Mouse (Mus musculus) macrophage (primary cell): ENCODE results near the gene Phc2. TPM values are rescaled to one million over a fixed set of nuclear protein-coding genes. Genes with fewer than 3 reads are reported as not detected.

Experiments
- H3K27ac ChIP-seq: fragments of 350-480 bp; formaldehyde crosslinking; 2 replicates; pipeline ENCODE4 v1.9.0; 2021
- H3K36me3 ChIP-seq: fragments of 350-480 bp; formaldehyde crosslinking; 2 replicates; pipeline ENCODE4 v1.9.0; 2021; ENCODE audit errors: inconsistent target
- H3K4me3 ChIP-seq: fragments of 350-480 bp; formaldehyde crosslinking; 2 replicates; pipeline ENCODE4 v1.9.0; 2021; ENCODE audit errors: inconsistent target
- H3K79me2 ChIP-seq: fragments of 350-480 bp; formaldehyde crosslinking; 2 replicates; pipeline ENCODE4 v1.9.0; 2021; ENCODE audit errors: inconsistent target
- WGBS: methylation state at CpG from one replicate; pipeline ENCODE4 v1.1.7; 2026; ENCODE audit warnings: inconsistent platforms; ENCODE audit not compliant: missing documents; 5-methylcytosine and 5-hydroxymethylcytosine counted together
- polyA plus RNA-seq: library from polyadenylated mRNA; stranded (reverse); fragments of 250-400 nt; gene quantifications from 3 replicates; pipeline ENCODE4 v1.2.4, GENCODE M21; 2018; ENCODE audit warnings: inconsistent platforms

Gene Phc2
- polyA plus RNA-seq, 1 experiment from 2014 or later: 66.8 TPM

- 94% methylated on average over 9 of the region's 9 CpGs for WGBS
- H3K36me3 ChIP-seq: peaks cover 41% of the 10 kb centered on the region
These were observed 120.0 kb downstream of the Phc2 start for GRCm38 (mm10) chr4:128774467-128774866.

GRCm38 (mm10) chr4:128776568-128777289, 122.2 kb downstream of the Phc2 start:
- H3K4me3 ChIP-seq: no peak overlapping the region
- WGBS: 69% methylated on average over 18 of the region's 20 CpGs
- H3K79me2 ChIP-seq: no peaks in the 10 kb centered on the region
- no peak overlapping the region for H3K27ac ChIP-seq
- H3K36me3 ChIP-seq: peaks cover 52% of the 10 kb centered on the region

More at GRCm38 (mm10) chr4:128774467-128774866, 120.0 kb downstream of the Phc2 start:
- Histone ChIP-seq H3K27ac (no peak overlapping the region), H3K4me3 (no peak overlapping the region), H3K79me2 (no peaks in the 10 kb centered on the region)

- Histone ChIP-seq H3K36me3 (peaks cover 52% of the 10 kb centered on the region), H3K27ac (no peak overlapping the region), H3K79me2 (no peaks in the 10 kb centered on the region), H3K4me3 (no peak overlapping the region)
- WGBS: 96% methylated on average over 11 of the region's 11 CpGs
These were observed 123.1 kb downstream of the Phc2 start for GRCm38 (mm10) chr4:128777593-128777992.

- H3K36me3 ChIP-seq: peaks cover 58% of the 10 kb centered on the region
- no peak overlapping the region for H3K27ac ChIP-seq
- WGBS: 91% methylated on average over 6 of the region's 7 CpGs
- H3K79me2 ChIP-seq: no peaks in the 10 kb centered on the region
- H3K4me3 ChIP-seq: no peak overlapping the region
These were observed 127.5 kb downstream of the Phc2 start for GRCm38 (mm10) chr4:128782037-128782436.

GRCm38 (mm10) chr4:128782645-128783044, 128.1 kb downstream of the Phc2 start:
- H3K36me3 ChIP-seq: peaks cover 56% of the 10 kb centered on the region

GRCm38 (mm10) chr4:128784950-128785631, 130.6 kb downstream of the Phc2 start:
- WGBS: 96% methylated on average over 15 of the region's 15 CpGs

More at GRCm38 (mm10) chr4:128782645-128783044, 128.1 kb downstream of the Phc2 start:
- H3K27ac ChIP-seq: no peak overlapping the region
- WGBS: 93% methylated on average over 4 of the region's 4 CpGs
- no peaks in the 10 kb centered on the region for H3K79me2 ChIP-seq
- no peak overlapping the region for H3K4me3 ChIP-seq

GRCm38 (mm10) chr4:128785921-128786654, 131.6 kb downstream of the Phc2 start:
- H3K79me2 ChIP-seq: no peaks in the 10 kb centered on the region
- 93% methylated on average over 11 of the region's 11 CpGs for WGBS
- no peak overlapping the region for H3K4me3 ChIP-seq
- H3K36me3 ChIP-seq: peaks cover 40% of the 10 kb centered on the region
- no peak overlapping the region for H3K27ac ChIP-seq

More at GRCm38 (mm10) chr4:128784950-128785631, 130.6 kb downstream of the Phc2 start:
- no peaks in the 10 kb centered on the region for H3K79me2 ChIP-seq
- no peak overlapping the region for H3K4me3 ChIP-seq
- H3K36me3 ChIP-seq: peaks cover 46% of the 10 kb centered on the region
- H3K27ac ChIP-seq: no peak overlapping the region

GRCm38 (mm10) chr4:128787023-128787939, 132.8 kb downstream of the Phc2 start:
- WGBS: 94% methylated on average over 20 of the region's 24 CpGs
- peaks cover 40% of the 10 kb centered on the region for H3K36me3 ChIP-seq
- no peak overlapping the region for H3K4me3 ChIP-seq
- H3K79me2 ChIP-seq: no peaks in the 10 kb centered on the region; the same call in 1 of the 2 replicates
- H3K27ac ChIP-seq: no peak overlapping the region

GRCm38 (mm10) chr4:128788108-128788507, 133.6 kb downstream of the Phc2 start:
- Histone ChIP-seq H3K36me3 (peaks cover 39% of the 10 kb centered on the region), H3K79me2 (no peaks in the 10 kb centered on the region; the same call in 1 of the 2 replicates), H3K27ac (no peak overlapping the region), H3K4me3 (no peak overlapping the region)
- 94% methylated on average over 4 of the region's 4 CpGs for WGBS

- peaks cover 26% of the 10 kb centered on the region for H3K36me3 ChIP-seq
- peaks cover 15% of the 10 kb centered on the region; the same call in 1 of the 2 replicates for H3K79me2 ChIP-seq
- WGBS: 93% methylated on average over 18 of the region's 18 CpGs
- H3K27ac ChIP-seq: no peak overlapping the region
- no peak overlapping the region for H3K4me3 ChIP-seq
These were observed 135.1 kb downstream of the Phc2 start for GRCm38 (mm10) chr4:128789646-128790045.

GRCm38 (mm10) chr4:128793710-128794109, 139.2 kb downstream of the Phc2 start:
- Histone ChIP-seq H3K4me3 (no peak overlapping the region), H3K27ac (no peak overlapping the region), H3K36me3 (no peaks in the 10 kb centered on the region), H3K79me2 (peaks cover 36% of the 10 kb centered on the region; the same call in 1 of the 2 replicates)
- 44% methylated on average over 1 of the region's 1 CpGs for WGBS

- Histone ChIP-seq H3K79me2 (peaks cover 41% of the 10 kb centered on the region; the same call in 1 of the 2 replicates), H3K27ac (no peak overlapping the region), H3K4me3 (no peak overlapping the region), H3K36me3 (no peaks in the 10 kb centered on the region)
- 94% methylated on average over 8 of the region's 8 CpGs for WGBS
These were observed 139.7 kb downstream of the Phc2 start for GRCm38 (mm10) chr4:128794198-128794597.

- H3K4me3 ChIP-seq: no peak overlapping the region
- 53% methylated on average over 9 of the region's 9 CpGs for WGBS
- H3K79me2 ChIP-seq: peaks cover 55% of the 10 kb centered on the region; the same call in 1 of the 2 replicates
- H3K36me3 ChIP-seq: no peaks in the 10 kb centered on the region
- H3K27ac ChIP-seq: no peak overlapping the region
These were observed 141.1 kb downstream of the Phc2 start for GRCm38 (mm10) chr4:128795596-128795995.

GRCm38 (mm10) chr4:128796788-128797187, 142.3 kb downstream of the Phc2 start:
- Histone ChIP-seq H3K36me3 (no peaks in the 10 kb centered on the region), H3K27ac (no peak overlapping the region), H3K4me3 (no peak overlapping the region), H3K79me2 (peaks cover 67% of the 10 kb centered on the region; the same call in 1 of the 2 replicates)
- WGBS: 52% methylated on average over 8 of the region's 8 CpGs
